Mouse (Mus musculus) embryo, embryonic 11 days (tissue): ENCODE data around the gene Lrrc27.

ENCODE experiments used
- DNase-seq: peaks from one replicate; pipeline ENCODE4 v3.0.0-alpha.2; 2015

The Lrrc27 gene

DNA sequence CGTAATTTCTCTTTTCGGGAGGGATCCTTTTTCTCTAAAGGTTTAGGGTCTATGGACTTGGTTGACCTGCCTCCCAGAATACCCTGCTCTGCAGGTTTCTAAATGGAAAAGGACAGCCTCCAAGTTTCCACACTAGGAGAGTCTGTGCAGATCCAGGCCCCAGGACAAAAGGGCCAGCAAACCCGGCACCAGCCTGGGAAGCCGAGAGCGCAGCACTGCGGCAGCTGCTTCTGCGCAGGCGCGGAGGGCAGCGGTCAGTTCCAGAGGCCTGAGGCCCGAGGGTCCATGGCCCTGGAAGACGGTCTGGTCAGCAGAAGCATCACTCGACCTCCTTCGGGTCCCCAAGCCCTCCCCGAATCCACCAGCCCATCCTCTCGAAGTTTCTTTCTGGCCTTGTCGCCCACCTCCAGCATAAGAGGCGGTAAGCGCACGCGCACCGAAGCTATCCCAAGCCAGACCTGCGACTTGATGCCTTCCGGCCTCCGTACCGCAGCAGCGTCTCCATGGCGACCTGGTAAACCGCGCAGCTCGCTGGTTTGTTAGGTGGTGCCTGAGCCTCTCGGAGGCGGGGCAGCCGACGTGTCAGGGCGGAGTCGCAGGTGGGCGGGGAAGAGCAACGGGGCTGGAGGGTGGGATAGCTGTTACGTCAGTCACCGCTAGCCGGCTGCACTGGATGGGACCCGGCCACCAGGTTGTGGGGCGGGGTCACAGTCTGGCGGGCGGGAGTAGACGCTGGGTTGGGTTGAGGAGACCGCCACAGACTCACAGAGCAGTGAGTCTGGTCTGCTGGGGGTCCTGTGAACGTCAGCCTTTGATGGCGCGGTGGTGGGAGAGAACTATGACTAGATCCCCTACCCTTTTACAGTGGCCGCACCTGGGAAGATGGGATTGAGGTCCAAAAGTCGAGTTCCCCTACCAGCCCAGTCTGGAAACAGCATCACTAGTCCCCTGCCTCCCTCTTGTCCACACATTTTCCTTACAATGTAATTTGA, at the start of gene Lrrc27, which contains the start of gene Stk32c:
TSS of gene Lrrc27 (plus strand) at position 235 of the 992 bp plus-strand sequence.
TSS of gene Stk32c (minus strand) at position 554 of the 992 bp plus-strand sequence.
- DNase-seq, result peak; percentile 99

DNA sequence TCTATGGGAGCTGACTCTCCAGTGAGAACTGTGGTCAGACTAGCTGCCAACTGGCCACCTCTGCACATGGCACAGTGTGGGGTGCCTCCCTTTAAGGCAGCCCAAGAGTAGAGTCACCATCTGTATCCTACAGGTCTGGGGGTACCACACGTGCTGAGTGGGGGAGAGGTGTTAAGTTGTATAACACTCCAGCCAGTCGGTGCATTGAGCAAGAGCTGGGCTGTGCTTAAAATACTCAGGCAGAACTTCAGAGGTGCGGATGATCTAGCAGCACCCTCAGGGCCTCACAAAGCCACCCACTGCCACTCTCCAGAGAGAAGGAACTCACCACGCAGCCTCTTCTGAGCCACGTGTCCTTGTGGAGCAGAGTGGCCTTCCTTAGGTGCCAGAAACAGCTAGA, 48.4 kb upstream of the Lrrc27 start:
- no peak for DNase-seq

DNA sequence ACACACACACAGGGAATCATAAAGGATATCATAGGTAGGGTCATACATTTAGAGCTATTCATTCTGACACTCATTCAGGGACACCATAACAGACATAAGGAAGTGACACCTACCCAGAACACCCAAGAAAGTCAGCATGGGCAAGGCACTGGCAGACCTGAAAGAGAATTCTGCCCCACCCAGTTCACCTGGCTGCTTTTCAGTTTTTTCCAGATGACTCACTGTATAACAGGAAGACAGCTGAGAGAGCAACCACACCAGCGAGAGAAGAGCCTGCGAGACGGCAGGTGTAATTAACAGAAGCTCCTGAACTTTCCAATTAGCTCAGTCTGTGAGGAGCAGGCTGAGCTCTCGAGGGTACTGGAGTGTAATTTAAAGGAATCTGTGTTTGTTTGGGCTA, 43.6 kb upstream of the Lrrc27 start:
- no peak for DNase-seq

DNA sequence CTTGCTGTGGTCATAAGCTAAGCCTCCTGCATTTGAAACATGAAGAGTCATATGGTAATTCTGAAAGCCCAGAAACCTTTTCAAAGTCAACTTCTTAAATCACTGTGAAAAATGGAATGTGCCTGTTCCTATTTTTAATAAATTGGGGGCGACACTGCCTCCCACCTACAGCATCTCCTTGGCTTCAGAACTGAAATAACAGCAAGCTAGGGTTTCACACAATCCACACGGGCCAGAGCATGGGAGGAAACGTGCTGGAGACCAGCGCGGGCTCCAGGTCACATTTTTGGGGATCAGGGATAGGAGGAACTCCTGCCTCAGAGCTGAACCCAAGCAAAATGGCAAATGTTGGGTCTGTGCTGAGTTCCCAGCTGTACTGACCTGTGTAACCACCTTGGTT, 33.5 kb upstream of the Lrrc27 start:
- no peak for DNase-seq

DNA sequence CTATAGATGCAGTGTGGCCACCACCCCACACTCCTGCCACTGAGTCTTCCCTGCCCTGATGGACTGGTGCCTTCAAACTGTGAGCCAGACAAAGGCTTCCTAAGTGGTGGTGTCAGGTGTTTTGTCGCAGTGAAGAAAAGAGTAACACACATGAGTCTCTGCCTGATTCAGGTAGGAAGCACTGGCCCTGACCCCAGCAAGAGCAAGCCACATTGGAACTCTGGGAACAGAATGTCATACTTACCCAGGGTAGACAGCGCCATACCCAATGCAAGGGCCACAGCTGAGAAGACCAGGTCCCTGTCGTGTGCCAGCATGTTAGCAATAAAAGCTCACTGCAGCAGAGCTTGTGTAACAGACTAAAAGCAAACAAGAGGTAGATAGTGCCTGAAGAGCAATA, 32.7 kb upstream of the Lrrc27 start:
- DNase-seq, result no peak

DNA sequence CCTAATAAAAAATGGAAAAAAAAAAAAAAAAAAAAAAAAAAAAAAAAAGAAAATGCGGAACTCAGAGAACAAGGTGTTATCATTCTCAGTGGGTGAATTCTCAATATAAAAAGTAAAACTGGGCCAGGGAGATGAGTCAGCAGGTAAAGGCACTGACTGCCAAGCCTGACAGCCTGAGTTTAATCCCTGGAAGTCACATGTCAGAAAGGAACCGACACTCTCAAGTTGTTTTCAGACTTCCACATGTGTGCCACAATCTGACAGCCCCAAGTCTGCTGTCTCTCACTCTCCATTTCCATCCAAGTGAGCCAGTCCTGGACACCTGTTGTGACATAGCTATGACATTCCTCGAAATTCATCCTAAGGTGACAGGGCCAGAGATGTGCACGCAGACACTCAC, 28.4 kb upstream of the Lrrc27 start:
- DNase-seq, result no peak

DNA sequence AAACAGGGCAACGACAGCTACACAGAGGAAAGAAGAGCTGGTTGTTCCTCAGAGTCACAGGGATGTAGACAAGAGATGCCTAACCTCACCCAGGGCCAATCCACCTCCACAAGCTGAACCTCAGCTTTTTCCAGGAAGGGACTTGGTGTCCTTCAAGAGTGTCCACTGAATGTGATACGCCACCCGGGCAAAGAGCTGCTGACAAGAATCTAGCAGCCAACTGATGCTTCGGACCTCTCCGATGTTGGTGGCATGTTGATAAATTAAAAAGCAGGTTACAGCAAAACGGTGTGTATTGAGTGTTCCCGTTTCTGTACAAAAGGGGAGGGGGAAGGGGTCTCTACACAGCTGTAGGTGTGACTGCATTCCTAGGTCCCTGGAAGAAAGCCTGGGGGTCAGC, 27.9 kb upstream of the Lrrc27 start:
- no peak for DNase-seq

DNA sequence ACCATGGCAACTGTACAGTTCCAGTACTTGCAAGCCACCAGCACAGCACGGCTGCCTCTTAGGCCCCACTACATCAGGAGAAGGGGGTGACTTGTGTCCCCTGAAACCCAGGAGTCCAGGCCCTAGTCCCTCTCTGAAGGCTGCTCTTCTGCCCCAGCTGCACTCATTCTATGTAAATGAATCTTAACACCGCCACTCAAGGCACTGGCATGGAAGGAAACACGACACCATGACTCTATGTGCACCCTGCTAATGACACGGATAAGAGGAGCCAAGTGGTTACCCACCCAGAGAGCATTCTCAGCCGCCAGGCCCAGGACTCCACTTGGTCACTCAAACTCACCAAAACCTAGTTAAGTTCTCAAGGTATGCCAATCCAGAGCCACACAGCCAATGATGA, 26.8 kb upstream of the Lrrc27 start:
- no peak for DNase-seq

DNA sequence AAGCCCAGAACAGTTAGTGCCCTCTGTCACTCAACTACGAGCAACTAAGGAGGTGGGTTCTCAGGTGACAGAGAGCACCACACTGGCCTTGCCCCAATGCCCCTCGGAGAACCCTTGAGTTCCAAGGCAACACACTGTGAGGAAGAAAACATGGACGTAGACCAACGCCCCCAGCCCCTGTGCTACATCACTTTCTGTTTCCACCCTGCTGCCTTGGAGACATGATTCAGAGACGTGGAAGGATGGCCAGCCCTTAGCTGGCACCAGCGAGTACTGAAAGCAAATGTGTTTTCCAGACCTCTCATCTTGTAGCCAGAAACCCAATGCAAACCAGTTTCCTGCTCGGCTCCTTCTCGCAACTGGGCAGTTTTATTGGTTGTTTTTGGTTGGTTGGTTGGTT, 26.4 kb upstream of the Lrrc27 start:
- no peak for DNase-seq

DNA sequence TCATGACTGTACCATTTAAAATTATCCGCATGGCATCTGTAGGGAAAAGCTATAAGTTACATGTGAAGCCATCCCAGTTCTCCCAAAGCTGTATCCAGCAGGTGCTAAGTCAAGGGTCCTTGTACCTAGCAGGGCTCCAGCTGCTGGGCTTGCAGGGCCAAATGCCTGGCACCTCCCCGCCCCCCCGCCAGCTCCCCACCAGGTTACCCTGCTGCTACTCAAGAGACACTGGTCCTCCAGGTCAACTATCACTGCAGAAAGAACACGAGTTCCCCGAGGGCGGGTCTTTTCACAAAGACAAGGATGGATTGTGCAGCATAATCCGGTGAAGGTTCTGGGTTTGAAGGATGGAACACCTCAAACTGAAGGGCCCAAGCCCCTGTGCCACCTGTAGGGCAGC, 25.5 kb upstream of the Lrrc27 start:
- no peak for DNase-seq

DNA sequence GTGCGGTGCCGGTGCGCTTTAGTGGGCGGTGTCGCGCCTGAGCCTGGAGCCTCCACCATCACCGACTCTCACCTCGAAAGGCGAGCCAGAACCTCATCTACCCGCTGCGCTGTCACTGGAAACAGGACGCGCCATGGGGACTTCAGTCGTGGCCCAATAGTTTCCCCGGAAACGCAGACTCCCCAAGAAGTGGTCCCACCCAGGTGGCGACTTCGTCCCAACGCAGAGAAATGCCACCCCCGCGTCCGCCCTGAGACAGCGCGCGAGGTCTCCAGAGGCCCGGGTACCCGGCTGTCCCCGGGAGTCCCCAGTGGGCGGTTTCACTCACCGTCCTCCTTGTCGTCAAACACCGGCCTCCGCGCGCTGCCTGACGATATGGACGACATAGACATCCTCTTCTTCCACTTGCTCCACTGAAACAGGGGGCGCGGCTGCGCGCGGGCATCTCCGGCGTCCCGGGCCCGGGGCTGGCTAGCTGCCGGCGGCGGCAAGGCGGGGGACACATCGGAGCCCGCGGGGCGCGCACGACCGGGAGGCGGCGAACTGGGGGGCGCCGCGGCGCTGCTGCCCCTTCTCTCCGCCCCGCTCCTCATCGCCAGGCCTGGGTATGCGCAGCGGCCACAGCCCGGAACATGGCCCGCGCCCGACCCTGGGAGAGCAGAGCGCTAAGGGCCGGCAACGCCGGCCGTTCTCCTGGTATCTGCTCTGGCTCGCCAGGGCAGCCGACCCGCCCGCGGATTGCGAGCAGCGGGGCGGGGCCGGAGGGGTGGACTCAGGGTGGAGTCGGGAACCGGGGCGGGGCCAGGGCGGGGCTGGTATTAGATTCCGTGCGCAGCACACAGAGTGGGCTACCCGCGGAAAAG, 24.8 kb upstream of the Lrrc27 start:
- peak; percentile 93 for DNase-seq

DNA sequence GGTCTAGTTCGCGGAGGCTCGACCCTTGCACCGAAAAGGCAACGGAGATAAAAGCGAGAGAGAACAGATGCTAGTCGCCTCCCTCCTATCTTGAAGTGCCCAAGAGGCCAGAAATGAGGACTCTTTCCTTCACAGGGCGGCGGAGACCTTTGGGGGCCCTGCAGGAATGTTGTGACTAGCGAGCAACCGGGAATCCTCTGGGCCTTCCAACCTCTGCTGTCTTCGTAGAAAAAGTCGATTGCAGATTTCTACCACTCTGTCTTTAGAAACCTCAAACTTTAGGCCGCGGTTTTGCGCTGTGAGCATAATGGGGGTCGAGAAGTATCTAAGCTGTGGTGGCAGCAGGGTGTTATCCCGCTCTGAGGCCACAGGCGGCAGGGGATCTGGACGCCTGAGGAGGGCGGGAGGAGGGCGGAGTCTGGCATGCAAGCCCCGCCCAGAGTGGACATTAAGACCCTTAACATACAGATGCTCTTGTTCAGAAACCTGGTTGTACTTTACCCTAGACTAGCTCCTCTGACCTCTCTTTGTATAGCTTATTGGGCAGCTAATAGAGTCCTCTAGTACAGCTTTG, 24.1 kb upstream of the Lrrc27 start:
- peak; percentile 84 for DNase-seq

DNA sequence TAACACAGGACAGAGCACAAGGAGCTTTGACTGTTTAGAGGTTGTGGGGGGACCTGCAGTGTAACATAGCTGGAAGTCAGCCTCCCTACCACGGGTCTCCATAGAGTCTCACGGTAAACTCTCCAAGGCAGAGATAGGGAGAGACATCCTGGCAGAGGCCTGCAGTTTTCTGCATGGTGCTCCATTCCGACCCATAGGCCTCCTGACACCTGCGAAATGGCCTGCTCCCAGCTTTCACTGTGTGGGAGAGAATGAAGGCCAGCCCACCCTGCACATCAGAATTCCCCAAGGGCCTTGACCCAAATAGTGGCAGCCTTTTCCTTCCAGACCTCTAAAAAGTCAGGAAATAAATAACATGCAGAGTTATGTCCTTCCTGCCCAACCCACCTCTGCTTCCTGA, 22.2 kb upstream of the Lrrc27 start:
- no peak for DNase-seq

DNA sequence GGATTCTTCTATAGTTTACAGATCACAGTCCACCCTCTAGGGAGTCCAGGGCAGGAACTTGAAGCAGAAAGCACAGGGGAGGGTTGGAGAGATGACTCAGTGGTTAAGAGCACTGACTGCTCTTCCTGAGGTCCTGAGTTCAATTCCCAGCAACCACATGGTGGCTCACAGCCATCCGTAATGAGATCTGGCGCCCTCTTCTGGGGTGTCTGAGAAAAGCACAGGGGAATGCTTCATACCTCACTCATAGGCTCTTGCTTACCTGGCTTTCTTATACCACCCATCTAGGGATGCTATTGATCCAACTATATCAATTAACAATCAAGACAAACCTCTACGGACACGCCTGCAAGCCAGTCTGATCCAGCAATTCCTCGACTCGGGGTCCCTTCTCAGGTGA, 21.2 kb upstream of the Lrrc27 start:
- DNase-seq, result no peak

DNA sequence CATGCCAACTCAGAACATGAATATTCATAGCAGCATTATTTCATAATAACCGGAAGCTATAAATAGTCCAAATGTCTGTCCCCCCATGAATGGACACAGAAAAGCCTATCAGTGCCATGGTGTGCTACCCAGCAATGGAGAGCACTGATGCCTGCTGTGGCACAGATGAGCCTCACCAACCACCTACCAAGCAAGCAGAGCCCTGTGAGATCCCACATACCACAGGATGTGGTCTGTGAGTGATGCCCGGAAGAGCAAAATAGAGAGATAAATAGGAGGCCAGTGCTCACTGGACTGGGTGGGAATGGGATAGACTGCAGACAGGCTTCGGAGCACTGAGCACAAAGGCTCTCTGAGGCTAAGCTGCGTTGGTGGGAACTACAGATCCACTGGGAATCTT, 15.8 kb upstream of the Lrrc27 start:
- DNase-seq, result no peak

DNA sequence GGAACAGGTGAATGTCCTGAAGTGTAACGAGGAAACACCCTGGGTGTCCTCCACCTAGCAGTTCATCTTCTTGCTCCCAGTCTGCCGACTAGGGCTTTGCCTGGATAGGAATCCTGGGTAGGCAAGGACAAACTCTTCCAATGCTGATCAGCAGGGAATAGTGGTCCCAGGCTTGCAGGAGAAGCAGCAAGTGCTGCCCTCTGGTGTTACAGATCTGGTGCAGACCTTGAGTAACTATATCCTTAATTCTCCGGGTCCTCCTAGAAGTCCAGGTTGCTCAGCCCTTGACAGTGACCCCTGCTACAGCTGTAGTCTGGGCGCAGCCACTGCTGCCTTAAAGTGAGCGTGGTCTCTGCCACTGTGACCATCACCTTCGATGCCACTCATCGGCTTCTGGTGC, 12.7 kb upstream of the Lrrc27 start:
- peak; percentile 84 for DNase-seq

DNA sequence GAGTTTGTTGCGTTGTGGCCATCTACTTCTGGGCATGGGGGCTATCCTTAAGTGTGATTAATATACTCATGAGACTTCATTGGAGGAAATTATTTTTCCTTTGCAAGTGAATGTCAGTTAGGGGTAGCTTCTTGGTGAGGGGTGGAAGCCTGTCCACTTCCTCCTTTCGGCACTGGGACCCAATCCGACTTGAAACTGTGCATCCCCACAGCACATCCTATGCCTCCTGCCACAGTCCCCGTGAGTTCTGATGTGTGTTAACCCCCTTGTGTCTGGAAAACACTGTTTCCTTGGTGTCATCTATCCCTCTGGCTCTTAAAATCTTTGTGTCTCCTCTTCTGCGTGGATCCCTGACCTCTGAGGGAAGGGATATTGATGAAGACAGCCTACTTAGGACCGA, 11.6 kb upstream of the Lrrc27 start:
- DNase-seq, result no peak

DNA sequence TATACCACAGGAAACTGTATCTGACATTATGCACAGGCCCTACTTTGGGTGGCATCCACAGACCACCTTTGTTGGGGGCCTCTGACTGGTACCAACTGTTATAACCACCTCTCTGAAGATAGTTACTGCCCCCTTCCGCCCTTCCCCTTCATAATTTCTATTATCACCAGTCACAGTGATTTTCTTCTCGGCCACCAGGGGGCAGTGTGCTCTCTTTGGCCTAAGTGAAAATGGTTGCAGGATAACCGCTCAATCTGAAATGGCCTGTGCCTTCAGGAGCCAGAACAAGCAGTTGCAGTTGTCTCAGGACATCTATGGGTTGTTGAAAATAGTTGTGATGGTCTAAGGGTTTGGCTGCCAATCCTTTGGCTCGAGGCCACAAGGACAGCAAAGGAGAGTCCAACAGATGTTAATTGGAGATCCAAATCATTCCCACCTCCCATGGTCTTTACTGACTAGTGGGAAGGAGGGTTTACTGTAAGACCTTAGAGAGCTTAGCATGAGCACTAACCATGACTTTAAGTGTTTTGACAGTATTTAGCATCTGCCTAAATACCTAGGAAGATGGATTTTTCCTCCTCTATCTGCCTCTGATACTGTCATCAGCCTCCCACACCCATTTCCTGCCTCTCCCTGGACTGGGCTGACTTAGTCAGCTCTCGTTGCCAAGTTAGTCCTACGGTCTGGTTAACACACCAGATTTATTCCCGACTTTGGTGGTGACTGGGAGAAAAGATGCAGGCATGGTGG, 4.6 kb upstream of the Lrrc27 start:
- DNase-seq, result peak; percentile 82

DNA sequence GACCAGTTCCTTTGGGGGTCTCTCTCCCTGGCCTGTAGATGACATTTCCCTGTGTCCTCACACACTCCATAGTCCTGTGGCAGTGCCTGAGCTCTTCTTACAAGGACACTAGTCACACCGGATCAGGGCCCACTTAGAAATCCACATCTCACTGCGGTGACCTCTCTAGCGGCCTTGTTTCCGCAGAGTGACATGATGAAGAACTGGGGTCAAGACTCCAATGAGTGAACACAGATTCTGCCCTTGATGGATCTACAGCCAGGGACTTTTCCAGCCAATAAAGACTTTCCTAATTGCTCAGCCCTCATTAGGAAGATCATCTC, 4.1 kb upstream of the Lrrc27 start:
- DNase-seq, result no peak

DNA sequence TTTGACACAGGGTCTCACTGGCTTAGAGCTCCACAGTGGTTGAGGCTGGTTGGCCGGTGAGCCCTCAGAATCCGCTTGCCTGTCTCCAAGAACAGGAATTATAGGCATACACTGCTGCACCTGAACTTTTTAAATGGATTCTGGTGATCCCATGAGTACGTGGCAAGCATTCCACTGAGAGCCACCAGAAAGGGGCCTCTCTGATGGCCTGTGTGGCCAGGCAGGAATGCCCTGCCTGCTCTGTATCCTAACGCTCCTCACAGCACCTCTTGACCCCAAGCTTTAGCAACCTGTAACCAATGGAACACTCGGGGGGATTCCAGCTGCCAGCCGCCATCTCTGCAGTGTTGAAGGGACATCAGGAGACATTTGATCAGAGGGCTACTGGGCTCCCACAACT, 1.0 kb upstream of the Lrrc27 start:
- no peak for DNase-seq

DNA sequence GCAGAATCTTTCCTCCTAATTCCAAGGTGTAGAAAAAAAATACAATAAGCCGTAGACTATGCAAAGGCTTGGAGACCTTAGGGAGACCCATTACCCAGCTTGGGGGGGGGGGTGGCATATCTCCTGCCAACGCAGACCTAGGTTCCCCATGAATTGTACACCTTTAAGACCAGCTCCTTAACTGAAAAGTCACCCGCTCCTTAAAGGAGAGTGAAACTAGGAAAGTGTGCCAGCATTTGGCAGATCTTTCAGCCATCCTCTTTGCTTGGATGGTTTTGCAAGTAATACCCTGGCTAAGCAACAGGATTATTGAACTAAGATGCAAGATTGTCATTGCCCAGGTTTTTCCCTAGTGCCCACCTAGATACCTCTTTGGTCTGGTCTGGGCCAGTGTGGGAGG, 963 bp downstream of the Lrrc27 start:
- DNase-seq, result no peak

DNA sequence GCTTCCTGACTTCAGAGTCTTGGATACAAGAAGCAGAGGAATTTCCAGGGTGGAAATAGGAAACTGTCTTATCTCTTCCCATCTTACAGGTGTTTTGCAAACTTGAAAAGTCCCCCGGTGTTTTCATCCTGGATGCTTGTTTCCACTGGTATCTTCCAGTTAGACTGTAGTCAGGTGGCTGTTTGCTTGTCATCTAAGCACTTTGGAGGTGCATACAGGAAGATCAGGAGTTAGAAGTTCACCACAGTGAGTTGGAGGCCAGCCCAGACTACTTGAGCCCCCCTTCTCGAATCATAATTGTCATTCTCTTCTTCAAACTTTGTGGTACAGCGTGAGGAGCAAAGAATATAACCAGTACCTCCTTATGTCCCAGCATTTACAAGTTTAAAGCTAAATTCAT, 1.4 kb downstream of the Lrrc27 start:
- DNase-seq, result no peak
